Mouse (Mus musculus): ENCODE measurements around the gene Ruvbl1.

The Ruvbl1 gene

DNA sequence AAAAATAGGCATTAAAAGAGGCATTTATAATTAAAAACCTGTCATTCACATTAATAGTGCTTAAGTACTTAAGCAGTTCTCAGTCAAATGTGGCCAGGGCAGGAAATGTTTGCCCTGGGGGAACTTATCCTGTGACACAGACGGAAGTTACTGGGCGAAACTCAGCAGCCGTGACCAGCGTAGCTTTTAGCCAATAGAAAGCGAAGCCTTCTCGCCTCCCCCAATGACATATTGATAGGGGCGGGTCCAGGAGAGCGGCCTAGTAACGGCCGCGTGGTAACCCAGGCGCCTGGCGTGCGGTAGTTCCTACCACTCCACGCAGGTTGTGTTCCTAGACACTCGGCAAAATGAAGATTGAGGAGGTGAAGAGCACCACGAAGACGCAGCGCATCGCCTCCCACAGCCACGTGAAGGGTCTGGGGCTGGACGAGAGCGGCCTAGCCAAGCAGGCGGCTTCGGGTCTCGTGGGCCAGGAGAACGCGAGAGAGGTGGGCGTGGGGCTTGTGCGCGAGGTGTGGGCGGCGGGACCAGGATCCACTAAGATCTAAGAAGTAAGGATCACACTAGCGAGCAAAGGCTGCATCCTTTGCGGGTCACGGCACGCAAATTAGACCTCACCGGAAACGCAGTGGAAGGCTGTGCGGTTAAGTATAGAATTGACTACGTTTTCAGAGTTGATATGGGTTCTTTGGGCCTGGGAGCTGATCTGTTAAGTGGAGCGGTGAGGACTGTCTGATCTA is at the start of gene Ruvbl1:
Gene Ruvbl1 (plus strand): TSS at position 229 of the 740 bp plus-strand sequence.
- peak; percentile 93 for DNase-seq (ENCODE audit: low spot score)

DNA sequence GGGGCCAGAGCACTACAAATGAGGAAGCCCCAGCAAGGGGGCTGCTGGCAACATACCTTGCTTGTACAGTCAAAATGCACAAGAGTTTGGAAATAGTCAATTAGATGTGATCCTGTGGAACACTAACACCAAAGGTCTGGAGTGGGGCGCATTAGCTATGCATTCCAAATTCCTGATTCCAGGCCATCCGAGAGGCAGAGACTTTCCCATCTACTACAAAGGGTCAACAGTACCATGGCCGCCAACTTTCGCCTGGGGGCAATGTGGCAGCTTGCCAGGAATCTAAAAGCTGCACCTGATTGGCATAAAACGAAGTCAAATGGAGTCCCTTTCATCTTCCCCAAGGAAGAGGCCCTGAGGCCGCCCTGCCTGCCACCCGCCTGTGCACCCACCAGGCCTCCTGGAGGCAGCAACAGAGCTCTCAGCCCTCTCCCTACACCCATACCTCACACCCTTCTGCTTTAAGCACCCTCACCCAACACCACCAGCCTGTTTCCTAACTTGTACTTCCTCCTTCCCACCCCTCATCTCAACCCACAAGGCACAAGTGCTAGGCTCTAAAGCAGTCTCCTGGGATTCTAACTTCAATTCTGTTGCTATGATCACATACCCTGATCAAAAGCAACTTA is 49.0 kb upstream of the Ruvbl1 start:
- no peak for DNase-seq (ENCODE audit: low spot score)

DNA sequence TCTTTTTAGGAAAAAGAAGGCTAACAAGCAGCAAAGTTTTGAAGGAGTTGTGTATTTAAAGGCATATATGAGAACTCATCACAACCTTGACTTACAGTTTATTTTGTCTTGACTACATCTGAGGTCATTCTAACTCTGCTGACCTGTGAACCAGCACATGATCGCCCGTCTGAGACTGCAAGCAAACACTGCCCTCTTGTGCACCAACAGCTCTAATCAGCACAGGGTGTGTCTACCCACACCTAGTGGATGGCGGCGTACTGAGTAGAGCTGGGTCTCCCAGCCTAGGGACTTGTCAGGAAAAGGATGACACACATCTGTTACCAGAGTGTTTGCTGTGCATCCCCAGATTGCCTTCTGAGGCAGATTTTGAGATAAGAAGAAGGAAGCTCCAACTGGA is 34.0 kb upstream of the Ruvbl1 start:
- no peak for DNase-seq (ENCODE audit: low spot score)

DNA sequence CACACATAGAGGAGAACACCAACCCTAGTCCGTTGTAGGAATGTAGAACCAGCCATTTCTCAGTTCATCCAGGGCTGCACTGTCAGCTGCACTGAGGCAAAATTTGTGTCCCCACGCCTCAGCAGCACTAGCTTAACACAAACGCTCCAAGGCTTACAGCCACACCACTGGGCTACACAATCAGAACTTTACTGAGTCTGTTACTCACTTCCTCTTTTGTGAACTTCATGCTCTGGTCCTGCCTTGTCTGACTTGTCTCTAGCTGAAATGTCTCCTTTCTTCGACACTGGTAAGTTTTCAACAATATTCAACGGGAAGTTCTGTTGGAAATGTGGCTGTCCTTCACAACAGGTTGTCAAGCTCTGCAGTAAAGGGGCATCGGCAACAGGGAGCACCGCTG is 29.6 kb upstream of the Ruvbl1 start:
- no peak for DNase-seq (ENCODE audit: low spot score)

DNA sequence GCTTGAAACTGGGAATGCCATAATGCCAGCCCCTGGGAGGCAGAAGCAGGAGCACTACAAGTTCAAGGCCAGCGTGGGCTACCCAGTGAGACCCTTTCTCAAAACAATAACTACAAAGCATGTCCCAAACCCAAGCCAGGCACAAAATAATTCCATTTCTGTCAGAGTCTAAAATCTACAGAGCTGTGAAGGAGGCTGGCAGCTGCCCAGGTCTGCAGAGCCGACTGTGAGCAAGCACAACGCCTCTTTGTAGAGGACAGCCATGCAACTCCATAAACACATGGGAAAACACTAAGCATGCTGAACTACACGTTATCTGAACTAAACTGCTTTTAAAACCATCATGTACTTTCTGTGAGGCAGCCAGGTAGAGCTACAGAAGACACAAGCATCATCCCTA is 26.2 kb upstream of the Ruvbl1 start:
- DNase-seq (ENCODE audit: low spot score): no peak

DNA sequence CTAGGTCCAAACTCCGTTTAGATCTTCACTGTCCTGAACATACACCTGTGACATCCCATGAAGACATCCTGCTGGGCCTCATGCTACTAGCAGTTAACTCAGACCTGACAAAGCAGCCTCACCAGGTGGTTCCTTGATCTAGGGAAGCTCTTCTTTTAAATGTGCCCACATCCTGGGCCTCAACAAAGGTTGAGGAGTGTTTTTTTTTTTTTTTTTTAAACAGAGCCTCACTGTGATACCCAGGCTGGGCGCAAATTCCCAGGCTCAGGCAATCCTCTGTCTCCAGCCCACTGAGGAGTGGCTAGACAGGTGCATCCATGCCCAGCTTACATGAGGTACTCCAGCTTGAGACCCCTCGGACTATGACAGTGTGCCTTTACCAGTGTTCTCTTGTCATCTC is 22.7 kb upstream of the Ruvbl1 start:
- DNase-seq (ENCODE audit: low spot score): peak; percentile 54

DNA sequence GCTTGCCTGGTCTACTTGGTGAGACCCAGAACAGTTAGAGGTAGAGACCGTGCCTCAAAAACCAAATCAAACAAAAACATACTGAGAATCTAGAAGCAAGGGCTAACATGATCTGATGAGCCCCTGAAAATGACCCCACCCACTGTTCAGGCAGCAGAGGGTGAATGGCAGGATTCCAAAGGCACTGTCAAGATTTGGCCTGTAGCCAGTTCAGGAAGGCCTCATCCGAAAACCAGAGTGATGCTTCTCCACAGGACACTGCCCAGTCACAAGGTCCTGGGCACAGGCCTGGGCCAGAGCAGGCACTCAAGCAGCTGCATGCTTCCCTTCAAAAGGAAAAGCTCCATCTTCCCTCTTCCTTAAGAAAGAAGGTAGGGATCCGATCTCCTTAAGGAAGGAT is 21.8 kb upstream of the Ruvbl1 start:
- DNase-seq (ENCODE audit: low spot score): no peak

DNA sequence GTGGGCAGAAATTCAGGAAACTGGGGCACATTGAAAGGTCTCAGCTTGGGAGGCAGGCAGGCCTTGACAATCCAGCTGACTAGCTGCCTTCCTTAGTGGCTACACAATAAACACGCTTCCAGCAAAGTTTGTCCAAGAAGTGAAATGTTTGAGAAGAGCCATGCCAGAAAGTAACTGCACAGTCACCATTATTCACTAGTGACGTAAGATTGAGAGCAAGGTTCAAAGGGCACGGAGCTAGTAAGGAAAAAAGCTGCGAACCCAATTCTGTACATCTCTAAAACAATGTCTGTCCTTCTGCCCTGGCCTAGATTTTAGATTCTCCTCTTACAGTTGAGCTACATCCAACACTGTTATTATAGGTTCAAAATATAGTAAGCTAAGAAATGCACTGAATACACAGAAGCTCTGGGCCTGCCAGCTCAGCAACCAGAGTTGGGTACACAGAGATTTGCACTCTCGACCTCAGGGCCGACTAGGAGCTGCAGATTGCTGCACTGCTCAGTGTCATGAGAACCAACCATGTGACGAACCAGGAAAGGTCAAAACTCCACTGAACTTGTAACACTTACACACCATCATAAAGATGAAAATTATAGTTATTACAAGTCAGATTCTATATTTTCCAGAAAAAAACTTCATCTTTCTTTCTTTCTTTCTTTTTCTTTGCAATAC is 21.0 kb upstream of the Ruvbl1 start:
- no peak for DNase-seq (ENCODE audit: low spot score)

DNA sequence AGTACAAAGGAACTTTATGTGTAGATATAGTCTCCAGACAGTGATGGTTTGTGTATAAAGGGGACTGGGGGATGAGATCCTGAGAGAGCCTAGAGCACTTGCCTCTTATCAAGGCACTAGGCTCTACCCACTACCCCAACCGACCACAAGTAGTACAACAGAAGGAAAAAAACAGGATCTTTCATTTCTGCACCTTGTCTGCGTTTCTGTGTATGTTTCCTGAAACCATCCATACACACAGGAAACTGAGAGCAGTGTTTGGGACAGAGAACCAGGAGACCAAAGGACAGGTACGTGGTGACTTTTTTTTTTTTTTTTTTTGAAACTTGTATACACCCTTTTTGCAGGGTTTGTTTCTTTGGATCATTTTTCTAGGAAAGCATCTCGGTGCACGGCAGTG is 19.5 kb upstream of the Ruvbl1 start:
- DNase-seq (ENCODE audit: low spot score): no peak

DNA sequence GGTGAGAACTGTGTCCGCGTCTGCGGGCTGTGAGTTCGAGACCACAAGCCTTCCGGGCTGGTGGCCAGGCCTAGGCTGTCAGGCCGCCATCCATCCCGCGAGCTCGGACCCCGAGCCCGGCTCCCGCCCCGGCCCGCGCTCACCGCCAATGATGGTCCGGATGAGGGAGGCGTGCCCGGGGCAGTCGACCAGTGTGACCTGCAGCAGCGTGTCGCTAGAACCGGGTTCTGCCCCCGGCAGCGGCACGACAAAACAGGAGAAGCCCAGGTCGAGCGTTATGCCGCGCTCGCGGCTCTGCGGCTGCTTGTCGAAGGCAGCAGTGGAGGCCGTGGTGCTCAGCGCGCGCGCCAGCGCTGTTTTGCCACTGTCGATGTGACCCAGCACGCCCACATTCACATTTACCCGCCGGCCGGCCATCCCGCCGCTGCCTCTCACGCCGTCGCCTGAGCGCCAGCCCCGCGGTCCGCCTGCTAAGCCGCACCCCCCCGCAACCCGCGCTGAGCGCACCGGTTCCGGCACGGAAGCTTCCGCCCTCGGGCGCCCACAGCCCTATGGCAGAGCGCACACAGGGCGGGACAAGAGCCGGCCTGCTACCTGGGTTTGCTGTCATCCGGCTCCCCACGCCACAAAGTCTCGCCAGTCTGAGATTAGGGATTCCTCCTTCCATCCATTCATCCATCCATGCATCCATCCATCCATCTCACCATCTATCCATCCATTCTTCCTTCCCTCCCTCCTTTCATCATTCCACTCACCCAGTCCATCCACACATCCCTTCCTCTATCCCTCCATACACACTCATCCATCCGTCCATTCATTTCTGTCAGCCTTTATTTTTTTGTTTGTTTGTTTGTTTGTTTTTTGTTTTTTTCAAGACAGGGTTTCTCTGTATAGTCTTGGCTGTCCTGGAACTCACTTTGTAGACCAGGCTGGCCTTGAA is 18.9 kb upstream of the Ruvbl1 start, which contains the start of gene Eefsec:
Gene Eefsec (minus strand): TSS at position 477 of the 940 bp plus-strand sequence.
- peak; percentile 85 for DNase-seq (ENCODE audit: low spot score)

DNA sequence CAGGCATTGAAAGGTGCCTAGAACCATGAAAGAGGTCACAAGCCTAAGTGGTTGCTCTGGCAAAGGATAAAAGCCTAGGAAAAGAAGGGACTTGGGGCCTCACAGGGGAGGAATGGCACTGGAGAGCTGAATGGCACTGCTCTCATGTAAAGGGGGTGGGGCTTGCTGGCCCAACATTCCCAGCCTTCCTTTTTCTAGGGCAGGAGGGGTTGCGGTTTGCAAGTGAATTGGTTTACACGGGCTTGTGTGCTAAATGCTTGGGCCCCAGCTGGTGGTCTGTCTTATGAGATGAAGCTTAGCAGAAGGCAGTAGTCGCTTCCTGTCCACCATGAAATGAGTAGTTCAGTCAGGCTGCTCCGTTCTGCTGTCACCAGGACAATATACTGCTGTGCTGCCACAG is 17.8 kb upstream of the Ruvbl1 start:
- no peak for DNase-seq (ENCODE audit: low spot score)

DNA sequence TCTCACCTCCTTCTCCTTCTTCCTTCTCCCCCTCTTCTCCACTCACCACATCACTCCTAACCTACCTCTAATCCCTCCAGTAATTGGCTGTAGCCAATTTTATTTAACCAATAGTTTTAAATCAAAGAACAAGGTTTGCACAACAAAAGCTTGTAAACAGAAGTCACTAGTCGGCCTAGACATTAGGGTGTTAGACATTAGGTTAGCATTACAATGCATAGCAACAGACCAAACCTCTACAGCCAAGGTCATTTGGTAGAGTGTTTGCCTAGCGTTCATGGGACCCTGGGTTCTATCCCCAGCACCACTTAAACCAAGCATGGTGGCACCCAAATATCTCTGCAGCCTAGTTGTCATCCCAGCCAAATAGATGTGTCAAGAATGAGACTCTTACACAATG is 10.7 kb upstream of the Ruvbl1 start:
- no peak for DNase-seq (ENCODE audit: low spot score)

DNA sequence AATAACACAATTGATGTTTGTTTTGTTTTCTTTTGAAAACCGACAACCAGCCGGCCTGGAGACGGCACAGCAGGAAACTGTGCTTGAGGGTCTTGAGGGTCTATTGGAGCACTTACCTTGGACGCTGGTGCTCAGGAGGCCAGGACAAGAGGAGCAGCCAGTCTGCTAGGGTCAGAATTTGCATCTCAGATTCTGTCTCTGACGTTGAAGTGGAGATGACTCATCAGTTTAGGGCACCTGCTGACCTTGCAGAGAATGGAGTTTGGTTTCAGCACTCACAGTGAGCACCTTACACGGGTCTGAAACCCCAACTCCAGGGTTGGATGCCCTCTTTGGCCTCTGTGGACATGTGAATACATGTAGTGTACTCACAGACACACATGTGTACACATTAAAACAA is 4.7 kb downstream of the Ruvbl1 start:
- no peak for DNase-seq (ENCODE audit: low spot score)

DNA sequence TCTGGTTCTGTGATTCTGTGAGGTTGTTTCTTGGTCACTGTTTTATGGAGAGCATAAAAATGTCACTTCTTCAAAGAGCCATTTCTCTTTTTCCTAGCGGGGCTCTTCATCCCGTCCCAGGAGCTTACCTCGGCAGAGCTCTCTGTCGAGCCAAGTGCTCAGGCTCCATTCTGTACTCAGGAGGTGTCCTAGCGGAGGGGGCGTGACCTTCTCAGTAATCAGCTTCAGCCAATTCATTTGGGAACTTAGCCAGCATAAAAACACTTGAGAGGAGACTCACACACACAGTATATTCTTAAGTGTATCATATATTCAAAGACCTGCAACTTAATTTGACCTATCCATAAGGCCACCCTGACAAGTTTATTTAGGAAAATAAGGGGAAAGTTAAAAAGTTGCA is 15.2 kb downstream of the Ruvbl1 start:
- no peak for DNase-seq (ENCODE audit: low spot score)

DNA sequence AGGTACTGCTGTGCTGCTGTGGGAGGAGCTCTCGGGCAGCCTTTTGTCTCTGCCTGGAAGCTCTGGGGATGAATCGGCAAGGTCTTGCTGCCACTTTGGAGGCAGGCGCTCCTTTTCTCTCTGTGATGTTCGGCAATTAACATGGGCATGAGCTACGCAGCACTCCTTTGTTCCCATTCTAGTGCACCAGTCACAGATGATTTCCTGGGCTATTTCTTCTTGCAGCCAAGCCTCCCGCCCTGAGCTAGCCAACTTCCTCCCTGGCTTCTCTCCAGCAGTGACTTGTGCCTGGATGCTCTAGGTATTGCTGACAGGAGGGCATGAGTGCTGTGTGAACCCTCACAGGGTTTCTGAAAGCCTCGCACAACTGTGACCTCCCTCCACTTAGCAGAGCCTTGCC is 17.9 kb downstream of the Ruvbl1 start:
- DNase-seq (ENCODE audit: low spot score): no peak

DNA sequence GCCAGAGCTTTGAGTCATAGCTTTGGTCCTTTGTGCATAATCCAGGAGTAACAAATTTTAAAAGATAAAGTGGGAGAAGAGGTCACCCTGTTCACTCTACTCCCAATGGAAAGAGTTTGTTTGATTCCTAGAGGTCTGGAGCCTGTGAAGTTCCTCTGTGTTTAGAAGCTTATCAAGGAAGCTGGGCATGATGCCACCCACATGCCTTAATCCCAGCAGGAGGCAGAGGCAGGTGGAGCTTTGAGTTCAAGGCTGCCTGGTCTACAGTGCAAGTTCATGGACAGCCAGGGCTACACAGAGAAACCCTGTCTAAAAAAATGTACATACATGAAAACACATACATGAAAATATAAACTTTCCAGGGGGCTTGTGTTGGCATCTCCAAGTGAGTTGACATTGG is 18.7 kb downstream of the Ruvbl1 start:
- no peak for DNase-seq (ENCODE audit: low spot score)

DNA sequence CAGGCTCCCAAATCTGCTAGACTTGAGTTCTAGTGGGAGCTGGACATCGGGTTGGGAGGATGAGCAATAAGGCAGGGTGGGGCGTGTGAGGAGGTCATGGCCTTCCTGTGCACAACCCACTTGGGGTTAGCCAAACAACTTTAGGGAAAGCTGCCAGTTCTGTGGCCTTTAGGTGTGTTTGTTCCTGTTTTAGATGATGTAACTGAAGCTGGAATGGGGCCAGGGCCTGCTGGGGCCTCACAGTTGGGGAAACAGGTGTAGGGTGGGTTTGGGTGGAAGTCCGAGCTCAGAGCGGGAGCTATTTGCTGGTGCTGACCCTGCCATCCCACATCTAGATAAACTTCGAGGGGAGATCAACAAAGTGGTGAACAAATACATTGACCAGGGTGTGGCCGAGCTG is 20.2 kb downstream of the Ruvbl1 start:
- no peak for DNase-seq (ENCODE audit: low spot score)

DNA sequence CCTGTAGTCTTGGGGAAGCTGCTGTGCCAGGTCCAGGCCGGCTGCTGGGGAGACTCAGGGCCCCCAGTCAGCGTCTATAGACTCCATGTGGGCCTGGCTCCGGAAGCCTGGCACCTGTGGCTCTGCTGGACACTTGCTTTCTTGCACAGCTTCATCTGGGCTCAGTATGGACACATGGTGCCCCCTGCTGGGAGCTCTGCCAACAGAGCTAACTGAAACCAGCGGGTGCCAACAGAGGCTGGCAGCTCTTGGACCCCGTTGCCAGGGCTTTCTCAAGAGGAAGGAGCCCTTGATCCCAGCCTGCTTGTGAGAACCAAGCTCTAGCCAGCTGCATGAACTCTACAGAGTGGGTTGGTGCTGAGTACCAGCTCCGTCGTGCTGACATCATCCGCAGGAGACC is 21.7 kb downstream of the Ruvbl1 start:
- peak; percentile 32 for DNase-seq (ENCODE audit: low spot score)

DNA sequence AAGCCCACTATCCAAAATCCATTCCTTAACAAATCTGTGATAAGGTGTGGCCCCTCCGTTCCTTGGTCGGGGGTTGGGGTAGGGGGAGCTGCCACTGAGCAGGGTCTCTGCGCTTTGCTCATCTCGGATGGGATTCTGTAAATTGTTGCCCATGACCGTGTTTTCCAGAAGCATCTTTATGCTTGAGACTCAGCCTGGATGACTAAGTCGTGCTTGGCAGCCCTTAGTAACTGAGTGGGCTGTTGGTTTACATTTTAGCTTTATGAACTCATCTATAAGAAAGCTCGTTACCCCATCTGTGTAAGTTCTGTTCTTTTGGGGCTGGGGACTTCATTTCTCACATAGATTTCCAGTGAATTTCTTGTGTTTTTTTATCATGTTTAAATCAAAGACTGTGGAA is 23.8 kb downstream of the Ruvbl1 start:
- DNase-seq (ENCODE audit: low spot score): no peak

DNA sequence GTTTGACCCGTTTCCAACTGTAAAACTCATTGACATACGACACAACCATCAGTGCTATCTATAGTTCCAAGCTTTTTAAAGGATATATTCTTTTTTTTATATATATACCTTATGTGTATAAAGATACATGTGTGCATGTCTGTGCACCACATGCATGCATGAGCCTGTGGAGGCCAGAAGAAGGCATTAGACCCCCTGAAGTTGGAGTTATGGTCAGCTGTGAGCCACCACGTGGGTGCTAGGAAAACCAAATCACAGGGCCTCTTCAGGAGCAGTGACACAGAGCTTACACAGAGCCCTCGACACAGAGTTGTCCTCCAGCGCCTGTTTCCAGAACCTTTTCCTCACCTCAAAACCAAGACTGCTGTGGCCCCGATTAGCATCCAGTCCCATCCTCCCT is 24.6 kb downstream of the Ruvbl1 start:
- DNase-seq (ENCODE audit: low spot score): no peak

DNA sequence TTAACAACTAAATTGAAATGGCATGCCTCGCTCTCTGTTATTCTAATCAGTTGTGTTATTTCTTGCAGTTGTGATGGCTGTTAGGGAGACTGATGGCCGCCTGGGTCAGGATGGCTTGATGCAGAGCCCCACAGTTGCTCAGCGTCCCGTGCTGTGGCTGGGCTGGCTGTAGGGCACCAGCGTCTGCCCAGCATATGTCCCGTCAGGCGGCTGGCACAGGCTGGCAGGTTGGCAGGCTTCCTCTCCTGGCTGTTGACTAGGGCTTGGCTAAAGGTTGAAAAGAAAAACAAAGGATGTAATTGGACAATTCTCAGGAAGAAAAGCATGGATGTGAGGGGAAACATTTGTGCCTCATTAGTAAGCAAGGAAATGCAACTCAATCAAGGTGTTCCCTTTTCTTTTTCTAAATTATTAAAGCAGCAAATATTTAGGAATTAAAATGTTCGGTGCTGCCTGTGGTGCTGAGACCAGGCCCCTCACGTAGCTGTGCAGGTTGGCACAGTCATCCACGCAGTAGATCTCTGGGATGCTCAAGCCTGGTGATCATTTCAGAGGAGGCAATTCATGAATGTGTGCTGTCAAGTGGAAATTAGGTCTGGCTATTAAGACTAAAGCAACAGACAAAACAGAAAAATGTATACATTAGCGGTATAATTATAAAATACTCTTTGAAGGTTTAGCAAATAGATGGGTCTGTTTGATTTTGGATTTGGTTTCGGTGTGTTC is 25.6 kb downstream of the Ruvbl1 start:
- no peak for DNase-seq (ENCODE audit: low spot score)

DNA sequence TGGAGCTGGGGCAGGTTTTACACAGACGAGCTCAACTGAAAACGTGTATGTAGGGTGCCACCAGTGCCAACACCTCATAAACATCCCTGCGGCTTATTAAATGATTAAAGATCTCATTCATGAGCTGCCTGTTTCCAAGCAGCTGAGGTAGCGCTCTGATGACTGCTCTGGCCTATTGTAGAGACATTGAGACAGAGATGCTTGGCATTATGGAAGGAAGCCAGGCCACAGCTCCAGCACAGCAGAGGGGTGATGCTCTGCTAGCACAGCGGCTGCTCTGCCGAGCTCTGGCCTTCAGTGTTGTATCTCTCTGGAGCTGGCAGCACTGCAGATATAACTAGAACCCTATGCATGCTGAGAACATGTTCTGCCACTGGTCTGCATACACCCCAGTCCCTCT is 28.5 kb downstream of the Ruvbl1 start:
- DNase-seq (ENCODE audit: low spot score): no peak
